Mouse (Mus musculus) intestine, postnatal 0 days (tissue): ENCODE measurements around the gene Prnd. TPM values are rescaled to one million over a fixed set of nuclear protein-coding genes. Genes with fewer than 3 reads are reported as not detected.
A peak's percentile ranks its signal among the peaks of the same experiment; 100 is the strongest.

Experiments
- ATAC-seq: fragments of 200-750 bp; cut with Nextera tagmentation; 2 replicates; pipeline ENCODE4 v1.8.0; 2017; ENCODE audit warnings: mild to moderate bottlenecking, moderate TSS enrichment, moderate library complexity
- H3K27ac ChIP-seq: fragments of 300-500 bp; sonication (generic); 2 replicates; pipeline ENCODE4 v1.5.1; 2014; ENCODE audit warnings: mild to moderate bottlenecking, low read depth, low read length, moderate library complexity
- H3K27me3 ChIP-seq: fragments of 300-500 bp; sonication (generic); replicated peaks from 2 replicates; pipeline ENCODE4 v1.6.1; 2014; ENCODE audit warnings: low read length, mixed read lengths; ENCODE audit not compliant: control insufficient read depth, insufficient read depth
- H3K36me3 ChIP-seq: fragments of 300-500 bp; sonication (generic); 2 replicates; pipeline ENCODE4 v1.6.1; 2014; ENCODE audit warnings: mild to moderate bottlenecking, moderate library complexity; ENCODE audit not compliant: control insufficient read depth, insufficient read depth
- H3K4me1 ChIP-seq: fragments of 300-500 bp; sonication (generic); replicated peaks from 2 replicates; pipeline ENCODE4 v1.6.1; 2014; ENCODE audit warnings: antibody characterized with exemption, low read length, mixed read lengths; ENCODE audit not compliant: control insufficient read depth, insufficient read depth
- H3K4me2 ChIP-seq: fragments of 300-500 bp; sonication (generic); replicated peaks from 2 replicates; pipeline ENCODE4 v1.6.1; 2014; ENCODE audit warnings: low read depth, mild to moderate bottlenecking, moderate library complexity
- H3K4me3 ChIP-seq: fragments of 300-500 bp; sonication (generic); 2 replicates; pipeline ENCODE4 v1.5.1; 2014; ENCODE audit warnings: low read depth, low read length
- H3K9ac ChIP-seq: fragments of 300-500 bp; sonication (generic); 2 replicates; pipeline ENCODE4 v1.6.1; 2014; ENCODE audit warnings: mild to moderate bottlenecking, low read depth, low read length
- H3K9me3 ChIP-seq: fragments of 300-500 bp; sonication (generic); 2 replicates; pipeline ENCODE4 v1.6.1; 2016; ENCODE audit warnings: mixed run types; ENCODE audit not compliant: control insufficient read depth
- CTCF ChIP-seq: sonication (generic); IDR thresholded peaks from 2 replicates; pipeline ENCODE4 v1.5.1; 2016; ENCODE audit warnings: low read depth, mild to moderate bottlenecking, control low read depth, antibody characterized with exemption, moderate library complexity
- WGBS: fragments of 180-500 bp; shearing (Covaris S2); extraction: QIAGEN DNeasy Blood & Tissue Kit; methylation state at CpG from one replicate; pipeline ENCODE4 v1.1.7; 2014; 5-methylcytosine and 5-hydroxymethylcytosine counted together
- polyA plus RNA-seq: library from polyadenylated mRNA; unstranded; fragments of >200 nt; fragmentation: Nextera tagmentation; extraction: Ambion mirVana; gene quantifications from 2 replicates; pipeline ENCODE4 v1.2.1, GENCODE M21; 2015

Prnd gene
- polyA plus RNA-seq = 9.8 and 12.2 TPM in 2 replicates

DNA sequence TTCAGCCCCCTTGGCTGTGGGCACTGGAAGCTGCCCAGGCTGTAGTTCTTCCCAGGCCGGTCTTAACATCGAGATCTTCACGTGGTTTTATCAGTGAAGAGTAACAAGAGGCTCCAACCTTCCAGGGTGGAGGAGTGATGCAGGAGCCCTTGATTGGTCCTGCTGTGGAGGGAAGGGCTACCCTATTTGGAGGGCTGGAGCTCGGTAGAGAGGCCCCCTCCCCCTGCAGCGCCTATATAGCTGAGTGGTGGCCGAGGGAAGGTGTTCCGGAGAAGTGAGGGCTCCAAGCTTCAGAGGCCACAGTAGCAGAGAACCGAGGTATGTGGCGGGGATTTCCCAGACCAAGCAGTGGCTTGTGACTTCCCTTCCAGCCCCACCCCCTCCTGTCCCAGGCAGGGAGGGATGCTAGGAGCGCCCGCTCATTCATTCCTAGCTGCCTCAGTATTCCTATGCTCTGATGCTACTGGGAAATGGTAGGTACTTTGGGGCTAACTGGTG lies at the start of gene Prnd:
Gene Prnd, plus strand, starts transcription at position 264 of the 498 bp plus-strand sequence.
- peaks cover 18% of the 10 kb centered on the region for H3K27me3 ChIP-seq
- ATAC-seq = no peak
- TF ChIP-seq CTCF = no peak
- no peak within 1 kb of the TSS for H3K9ac ChIP-seq
- 9% methylated on average over 11 of the region's 11 CpGs for WGBS
- no peak within 1 kb of the TSS for H3K4me2 ChIP-seq
- no peak within 1 kb of the TSS for H3K27ac ChIP-seq
- H3K4me3 ChIP-seq = no peak within 1 kb of the TSS
- H3K9me3 ChIP-seq = no peaks in the 10 kb centered on the region
- H3K36me3 ChIP-seq = no peaks in the 10 kb centered on the region
- H3K4me1 ChIP-seq = no peaks in the 10 kb centered on the region

DNA sequence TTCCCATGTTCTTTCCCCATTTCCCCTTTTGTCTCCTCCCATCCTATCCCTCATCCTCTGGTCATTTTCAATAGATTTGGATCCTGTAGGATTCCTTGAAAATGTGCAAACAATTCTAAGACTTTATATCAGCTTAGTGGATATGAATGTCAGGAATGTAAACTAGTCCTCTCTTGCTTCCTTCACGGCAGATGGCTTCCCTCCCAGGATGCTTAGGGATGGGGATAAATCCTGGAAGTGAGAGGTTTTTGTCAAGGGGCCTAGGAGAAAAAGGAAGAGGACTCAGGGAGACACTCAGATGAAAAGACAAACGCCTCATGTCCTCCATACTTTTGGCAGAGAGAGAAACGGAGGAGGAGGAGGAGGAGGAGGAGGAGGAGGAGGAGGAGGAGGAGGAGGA lies 48.2 kb upstream of the Prnd start:
- Histone ChIP-seq H3K36me3 (no peaks in the 10 kb centered on the region), H3K4me2 (no peak overlapping the region), H3K9ac (no peak overlapping the region), H3K9me3 (no peaks in the 10 kb centered on the region), H3K27me3 (no peaks in the 10 kb centered on the region), H3K4me3 (no peak overlapping the region), H3K4me1 (no peaks in the 10 kb centered on the region), H3K27ac (no peak overlapping the region)
- no peak for ATAC-seq
- WGBS = 28% methylated on average over 3 of the region's 3 CpGs
- no peak for TF ChIP-seq CTCF

DNA sequence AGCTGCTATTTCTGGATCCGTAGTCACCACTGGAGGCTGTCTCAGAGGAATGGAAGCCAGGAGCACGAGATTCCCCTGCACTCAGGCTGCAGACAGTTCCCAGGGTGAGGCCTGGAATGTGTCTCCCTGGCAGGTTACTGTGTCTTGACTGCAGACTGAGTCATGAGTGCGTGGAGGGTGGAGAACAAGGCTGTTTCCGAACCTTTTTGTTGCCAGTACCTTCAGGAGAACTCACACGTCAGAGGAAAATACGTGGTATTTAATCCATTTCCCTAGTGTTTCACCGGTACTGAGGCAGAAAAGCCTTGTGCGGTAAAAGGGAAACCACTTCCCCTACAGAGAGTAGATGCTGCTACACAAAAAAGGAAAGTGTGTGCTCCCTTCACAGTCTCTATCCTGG lies 47.8 kb upstream of the Prnd start:
- H3K4me3 ChIP-seq = no peak overlapping the region
- no peaks in the 10 kb centered on the region for H3K9me3 ChIP-seq
- 38% methylated on average over 8 of the region's 8 CpGs for WGBS
- no peaks in the 10 kb centered on the region for H3K36me3 ChIP-seq
- H3K4me1 ChIP-seq = no peaks in the 10 kb centered on the region
- no peaks in the 10 kb centered on the region for H3K27me3 ChIP-seq
- no peak for TF ChIP-seq CTCF
- H3K27ac ChIP-seq = 0 out of 2 replicates have a peak overlapping the region, but pooled peaks have one; percentile 51
- ATAC-seq = peak; percentile 51; the same call in 1 of the 2 replicates
- no peak overlapping the region for H3K4me2 ChIP-seq
- no peak overlapping the region for H3K9ac ChIP-seq

DNA sequence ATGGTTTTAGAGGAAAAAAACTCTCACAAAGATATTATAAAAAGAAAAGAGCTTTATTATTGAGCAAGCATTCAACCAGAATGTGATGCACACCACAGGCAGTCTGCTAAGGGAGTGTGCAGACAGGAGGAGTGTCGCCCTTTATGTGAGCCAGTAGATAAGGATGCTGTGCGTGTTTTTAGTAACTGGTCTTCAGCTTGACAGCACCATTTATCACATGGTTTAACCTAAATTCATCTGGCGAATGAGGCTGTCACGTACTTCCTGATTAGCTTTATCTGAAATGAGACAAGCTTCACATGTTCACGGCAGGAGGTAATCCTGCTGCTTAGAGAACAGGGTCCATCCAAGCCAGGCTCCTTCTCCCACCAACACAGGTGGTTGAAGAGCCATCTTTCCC lies 45.6 kb upstream of the Prnd start:
- WGBS = 42% methylated on average over 5 of the region's 5 CpGs
- no peaks in the 10 kb centered on the region for H3K27me3 ChIP-seq
- ATAC-seq = no peak

DNA sequence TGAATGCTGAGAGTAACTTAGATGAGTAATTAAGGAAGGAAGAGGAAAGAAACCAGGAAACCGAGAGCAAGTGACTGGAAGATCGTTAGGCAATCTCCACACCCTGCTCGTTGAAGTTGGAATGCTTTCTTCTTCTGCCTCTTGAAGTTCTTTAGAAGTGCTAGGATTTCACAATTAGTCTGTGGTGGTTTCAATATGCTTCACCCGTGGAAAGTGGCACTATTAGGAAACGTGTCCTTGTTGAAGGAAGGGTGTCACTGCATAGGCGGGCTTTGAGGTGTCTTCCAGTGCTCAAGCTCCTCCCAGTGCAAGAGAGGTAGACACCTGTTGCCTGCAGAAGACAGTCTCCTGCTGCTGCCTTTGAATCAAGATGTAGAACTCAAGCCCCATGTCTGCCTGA lies 44.9 kb upstream of the Prnd start:
- TF ChIP-seq CTCF = no peak
- 54% methylated on average over 6 of the region's 6 CpGs for WGBS
- no peak overlapping the region for H3K9ac ChIP-seq
- no peaks in the 10 kb centered on the region for H3K36me3 ChIP-seq
- ATAC-seq = no peak
- no peak overlapping the region for H3K4me2 ChIP-seq
- H3K4me3 ChIP-seq = no peak overlapping the region
- no peaks in the 10 kb centered on the region for H3K4me1 ChIP-seq
- H3K27ac ChIP-seq = no peak overlapping the region
- H3K27me3 ChIP-seq = no peaks in the 10 kb centered on the region
- no peaks in the 10 kb centered on the region for H3K9me3 ChIP-seq

More for the DNA sequence above, 45.6 kb upstream of the Prnd start:
- Histone ChIP-seq H3K4me2 (no peak overlapping the region), H3K4me1 (no peaks in the 10 kb centered on the region), H3K27ac (no peak overlapping the region), H3K4me3 (no peak overlapping the region), H3K9me3 (no peaks in the 10 kb centered on the region), H3K36me3 (no peaks in the 10 kb centered on the region), H3K9ac (no peak overlapping the region)
- no peak for TF ChIP-seq CTCF

DNA sequence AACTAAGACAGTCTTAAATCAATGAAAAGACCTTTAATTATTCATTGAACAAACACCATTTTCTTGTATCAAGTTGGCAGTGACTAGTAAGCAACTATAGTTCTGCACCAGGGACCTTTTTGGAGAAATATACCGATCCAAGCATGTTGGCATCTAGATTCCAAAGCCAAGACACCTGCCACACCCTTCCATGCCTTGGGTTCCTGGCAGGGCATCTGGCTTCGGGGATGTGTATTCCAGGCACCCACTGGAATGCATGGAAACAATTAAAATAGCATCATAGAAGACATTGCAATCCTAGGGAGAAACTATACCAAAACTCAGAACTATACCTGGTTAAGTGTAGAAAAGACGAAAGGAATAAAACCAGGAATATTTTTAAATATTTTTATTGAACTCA lies 44.4 kb upstream of the Prnd start:
- 89% methylated on average over 3 of the region's 3 CpGs for WGBS
- no peak overlapping the region for H3K27ac ChIP-seq
- no peak overlapping the region for H3K9ac ChIP-seq
- no peak overlapping the region for H3K4me2 ChIP-seq
- H3K27me3 ChIP-seq = no peaks in the 10 kb centered on the region
- TF ChIP-seq CTCF = no peak
- no peaks in the 10 kb centered on the region for H3K4me1 ChIP-seq
- no peaks in the 10 kb centered on the region for H3K9me3 ChIP-seq
- H3K36me3 ChIP-seq = no peaks in the 10 kb centered on the region
- no peak overlapping the region for H3K4me3 ChIP-seq
- no peak for ATAC-seq

DNA sequence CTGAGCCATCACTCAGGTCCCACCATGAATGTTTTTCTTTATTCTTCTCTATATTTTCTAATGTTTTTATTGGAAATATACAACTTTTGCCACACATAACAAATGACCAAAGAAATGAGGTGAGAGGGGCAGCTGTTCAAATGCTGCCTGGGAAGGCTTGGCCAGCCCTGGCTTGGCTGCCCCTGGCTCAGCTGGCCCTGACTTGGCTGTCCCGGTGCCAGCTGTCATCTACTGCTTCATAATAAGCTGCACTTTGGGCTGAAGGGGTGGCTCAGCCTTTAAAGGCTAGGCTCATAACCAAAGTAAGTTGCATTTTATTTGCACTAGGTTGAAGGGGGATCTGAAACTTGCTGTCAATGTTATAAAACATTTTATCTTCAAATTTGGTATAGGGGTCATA lies 43.8 kb upstream of the Prnd start:
- ATAC-seq = no peak
- no peaks in the 10 kb centered on the region for H3K36me3 ChIP-seq
- H3K4me3 ChIP-seq = no peak overlapping the region
- H3K27me3 ChIP-seq = no peaks in the 10 kb centered on the region
- H3K4me2 ChIP-seq = no peak overlapping the region
- no peak overlapping the region for H3K27ac ChIP-seq
- no peak overlapping the region for H3K9ac ChIP-seq
- no peak for TF ChIP-seq CTCF
- 75% methylated on average over 1 of the region's 1 CpGs for WGBS
- no peaks in the 10 kb centered on the region for H3K9me3 ChIP-seq
- H3K4me1 ChIP-seq = no peaks in the 10 kb centered on the region
